Mouse (Mus musculus) hindbrain, embryonic 11.5 days (tissue): ENCODE data around the gene Sgpl1. TPM values are rescaled to one million over a fixed set of nuclear protein-coding genes. Genes with fewer than 3 reads are reported as not detected.

Experiments used
- polyA plus RNA-seq: library from polyadenylated mRNA; unstranded; fragments of >200 nt; fragmentation: Nextera tagmentation; extraction: Ambion mirVana; gene quantifications from 2 replicates; pipeline ENCODE4 v1.2.1, GENCODE M21; 2014

Sgpl1 gene
- polyA plus RNA-seq, 1 experiment from 2014 or later, result 79.3 TPM

Other genes with a start within 250 kb of the Sgpl1 start
- gene Pcbd1, start 58.4 kb downstream of the Sgpl1 start, polyA plus RNA-seq, result 20.3 and 23.8 TPM in 2 replicates
- 0.17 TPM in 1 of 2 replicates, not detected in the other for gene Tbata, start 24.3 kb upstream of the Sgpl1 start, polyA plus RNA-seq
- 0.22 and 0.37 TPM in 2 replicates for gene Adamts14, start 125.7 kb upstream of the Sgpl1 start, polyA plus RNA-seq
- 0.17 TPM in 1 of 2 replicates, not detected in the other for gene Prf1, start 150.1 kb upstream of the Sgpl1 start, polyA plus RNA-seq
- 13.6 and 15.9 TPM in 2 replicates for gene Pald1, start 235.8 kb upstream of the Sgpl1 start, polyA plus RNA-seq